Mouse (Mus musculus): ENCODE measurements around the gene Hnf1a.
"Not testable (repeated sequence)": the region's sequence is repeated elsewhere in the genome, so short reads cannot be mapped to it uniquely, and the experiment has no call there.

Gene Hnf1a

DNA sequence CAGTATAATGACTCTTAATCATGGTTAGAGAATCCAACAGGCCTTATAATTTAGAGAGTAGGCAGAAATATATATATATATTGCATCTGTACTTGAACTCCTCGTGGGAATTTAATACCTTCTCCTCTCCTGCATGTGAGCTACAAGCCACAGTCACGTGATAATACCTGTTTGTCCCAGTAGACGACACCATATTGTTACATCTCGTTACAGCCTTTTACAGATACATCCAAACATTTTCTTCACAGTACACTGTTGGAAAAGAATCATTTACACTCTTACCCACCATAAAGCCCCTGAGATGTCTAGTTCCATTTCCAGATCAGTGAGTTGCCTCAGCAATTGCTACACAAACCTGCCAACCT is 28.1 kb downstream of the Hnf1a start:
- DNase-seq: no peak

DNA sequence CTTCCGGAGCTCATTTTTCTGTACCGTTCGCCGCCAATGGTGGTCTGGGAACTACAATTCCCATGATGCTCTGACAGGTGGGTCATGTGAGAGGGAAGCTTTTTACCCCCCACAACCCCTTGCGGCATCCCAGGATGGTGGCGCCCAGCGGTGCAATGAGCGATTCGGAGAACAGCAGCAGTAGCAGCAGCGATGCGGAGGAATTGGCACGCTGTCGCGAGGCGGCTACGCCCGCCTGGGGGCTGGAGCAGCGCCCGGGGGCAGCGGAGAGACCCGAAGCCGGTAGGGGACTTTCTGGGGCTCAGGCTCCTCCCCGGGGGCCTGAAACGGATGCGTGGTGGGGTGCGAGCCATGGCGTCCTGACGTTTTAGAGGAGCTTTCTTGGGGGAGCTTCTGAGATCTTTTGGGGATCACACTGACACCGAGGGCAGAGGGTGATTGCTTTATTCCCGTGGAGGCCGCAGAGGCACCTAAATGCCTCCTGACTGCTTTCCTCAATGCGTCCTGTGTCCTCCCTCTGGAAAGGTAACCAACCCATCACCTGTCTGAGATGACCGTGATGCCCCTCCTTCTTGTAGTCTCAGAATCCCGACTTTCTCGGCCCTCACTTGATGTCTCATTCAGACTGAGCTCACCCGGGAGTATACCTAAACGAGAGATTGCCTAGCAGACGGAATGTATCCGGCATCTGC is 28.7 kb downstream of the Hnf1a start, which contains the start of gene 2210016L21Rik:
TSS of gene 2210016L21Rik (plus strand) at position 85 of the 692 bp plus-strand sequence.
- peak; percentile 92 for DNase-seq

DNA sequence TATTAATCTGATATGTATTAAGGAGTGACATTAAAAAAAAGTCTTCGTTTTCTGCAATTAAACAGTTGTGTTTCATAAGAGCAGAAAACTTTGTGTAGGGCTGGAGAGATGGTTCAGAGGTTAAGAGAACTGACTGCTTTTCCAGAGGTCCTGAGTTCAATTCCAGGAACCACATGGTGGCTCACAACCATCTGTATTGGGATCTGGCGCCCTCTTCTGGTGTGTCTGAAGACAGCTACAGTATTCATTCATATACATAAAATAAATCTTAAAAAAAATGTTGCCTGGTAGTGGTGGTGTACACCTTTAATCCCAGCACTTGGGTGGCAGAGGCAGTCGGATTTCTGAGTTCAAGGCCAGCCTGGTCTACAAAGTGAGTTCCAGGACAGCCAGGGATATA is 29.8 kb downstream of the Hnf1a start:
- peak; percentile 23 for DNase-seq

DNA sequence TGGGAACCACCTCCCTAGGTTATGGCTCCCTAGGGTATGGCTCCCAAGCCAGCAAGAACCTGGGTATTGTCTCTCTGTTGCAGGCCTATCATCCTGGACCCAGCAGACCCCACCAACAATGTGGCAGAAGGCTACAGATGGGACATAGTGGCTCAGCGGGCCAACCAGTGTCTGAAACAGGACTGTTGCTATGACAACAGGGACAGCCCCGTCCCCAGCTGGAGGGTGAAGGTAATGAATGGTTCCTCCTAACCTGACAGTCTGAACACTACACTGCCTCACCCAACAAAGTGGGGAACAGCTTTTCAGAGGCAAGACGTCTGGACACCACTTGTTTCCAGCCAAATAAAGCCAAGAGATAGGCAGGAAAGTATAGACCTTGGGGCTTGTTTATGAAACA is 35.1 kb downstream of the Hnf1a start:
- no peak for DNase-seq

DNA sequence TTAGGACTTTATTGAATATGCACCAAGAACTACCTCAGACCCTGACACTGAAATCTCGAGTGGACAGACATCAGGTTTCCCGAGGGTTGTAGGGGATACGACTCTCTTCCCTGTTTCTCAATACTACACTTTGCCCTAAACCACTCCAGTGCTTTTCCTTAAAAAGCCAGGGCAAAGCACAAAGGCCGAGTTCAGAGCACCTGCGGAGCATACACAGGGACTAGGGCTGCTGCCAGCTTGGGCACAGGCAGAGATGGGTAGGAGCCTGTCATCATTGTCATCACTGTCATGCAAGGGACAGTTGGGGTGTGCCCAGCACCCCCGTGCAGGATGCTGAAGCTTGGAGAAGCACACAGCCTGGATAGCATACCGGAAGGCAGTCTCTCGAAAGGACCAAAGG is 37.7 kb downstream of the Hnf1a start:
- DNase-seq: no peak

DNA sequence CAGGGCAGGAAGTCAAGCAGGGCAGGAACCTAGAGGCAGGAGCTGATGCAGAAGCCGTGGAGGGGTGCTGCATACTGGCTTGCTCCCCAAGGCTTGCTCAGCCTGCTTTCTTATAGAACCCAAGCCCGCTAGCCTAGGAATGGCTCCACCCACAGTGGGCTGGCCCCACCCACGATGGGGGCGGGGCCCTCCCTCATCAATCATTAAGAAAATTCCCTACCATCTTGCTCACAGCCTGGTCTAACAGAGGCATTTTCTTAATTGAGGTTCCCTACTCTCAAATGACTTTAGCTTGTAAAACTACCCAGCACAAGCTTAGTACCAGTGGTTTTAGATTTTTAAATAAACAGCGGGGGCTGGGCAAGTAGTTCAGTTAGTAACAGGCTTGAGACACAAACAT is 39.3 kb downstream of the Hnf1a start:
- no peak for DNase-seq

DNA sequence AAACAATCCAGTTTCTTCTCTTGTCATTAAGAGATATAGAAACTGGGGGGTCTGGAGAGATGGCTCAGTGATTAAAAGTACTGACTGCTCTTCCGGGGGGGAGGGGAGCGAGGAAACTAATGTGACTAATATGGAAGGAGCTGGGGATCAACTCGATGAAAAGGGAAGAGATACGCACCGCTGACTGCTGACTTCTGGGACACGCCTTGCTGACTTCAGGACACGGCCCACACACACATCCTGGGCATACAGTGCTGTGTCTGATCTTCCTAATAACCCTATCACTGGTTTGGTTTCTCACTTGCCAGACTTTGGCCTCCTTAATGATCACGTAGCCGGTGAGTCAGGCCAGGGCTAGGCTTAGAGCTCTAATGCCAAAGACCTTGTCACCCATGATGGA is 44.1 kb downstream of the Hnf1a start:
- no peak for DNase-seq

DNA sequence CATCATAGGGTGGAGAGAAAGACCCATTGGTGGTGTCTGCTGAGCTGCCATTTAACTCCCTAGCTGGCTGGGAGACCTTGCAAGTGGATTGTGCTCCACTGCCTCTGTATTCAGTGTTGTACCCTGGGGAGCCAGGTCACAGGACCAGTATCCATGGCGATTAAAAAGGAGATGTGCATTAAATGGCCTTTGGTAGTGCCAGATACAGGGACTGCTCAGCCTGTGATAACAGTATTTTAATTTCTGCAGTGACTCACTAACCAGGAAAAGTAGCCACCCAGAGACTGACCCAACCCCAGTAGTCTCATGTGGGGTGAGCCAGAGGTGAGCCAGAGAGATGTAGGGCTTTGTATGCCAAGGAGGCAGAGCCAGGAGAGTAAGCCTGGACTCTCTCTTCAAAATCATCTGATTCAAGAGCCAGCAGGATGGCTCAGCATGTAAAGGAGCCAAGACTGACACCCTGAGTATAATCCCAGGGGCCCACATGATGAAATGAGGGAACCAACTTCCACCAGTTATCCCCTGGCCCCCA is 44.7 kb downstream of the Hnf1a start:
- no peak for DNase-seq

DNA sequence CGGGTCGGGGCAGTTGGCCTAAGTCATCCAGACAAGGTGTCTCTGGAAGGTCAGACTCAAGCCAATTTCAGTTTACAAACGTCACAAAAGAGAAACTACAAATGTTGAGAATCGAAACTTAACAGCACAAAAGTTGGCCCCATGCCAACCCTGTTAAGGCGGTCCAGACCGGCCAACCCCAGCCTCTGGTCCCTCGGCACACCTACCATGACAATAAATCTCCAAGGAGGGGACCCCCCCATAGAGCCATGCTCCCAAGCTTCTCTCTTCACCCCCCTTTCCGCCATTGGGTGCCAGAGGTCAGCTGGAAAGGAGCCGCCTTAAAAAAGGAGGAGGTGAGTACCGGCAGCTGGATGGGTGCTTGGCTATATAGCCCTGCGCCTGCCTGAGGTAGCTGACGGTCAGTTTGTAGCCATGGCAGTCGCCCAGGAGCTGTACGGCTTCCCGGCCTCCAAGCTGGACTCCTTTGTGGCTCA is 47.9 kb downstream of the Hnf1a start, which contains the start of gene Oasl1:
TSS of gene Oasl1 (plus strand) at position 243 of the 476 bp plus-strand sequence.
- DNase-seq: peak; percentile 28

DNA sequence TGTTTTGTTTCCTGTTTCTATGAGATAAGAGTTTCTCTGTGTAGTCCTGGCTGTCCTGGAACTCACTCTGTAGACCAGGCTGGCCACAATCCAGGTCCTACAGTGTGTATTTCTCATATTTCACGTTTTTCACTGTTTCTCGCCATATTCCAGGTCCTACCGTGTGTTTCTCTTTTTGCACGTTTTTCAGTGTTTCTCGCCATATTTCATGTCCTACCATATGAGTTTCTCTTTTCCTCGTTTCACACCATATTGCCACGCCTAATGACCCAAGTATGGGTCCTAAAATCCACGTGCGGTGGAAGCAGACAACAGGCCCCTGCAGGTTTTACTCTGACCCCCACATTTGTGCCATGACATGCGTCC is 48.5 kb downstream of the Hnf1a start:
- DNase-seq: no peak

DNA sequence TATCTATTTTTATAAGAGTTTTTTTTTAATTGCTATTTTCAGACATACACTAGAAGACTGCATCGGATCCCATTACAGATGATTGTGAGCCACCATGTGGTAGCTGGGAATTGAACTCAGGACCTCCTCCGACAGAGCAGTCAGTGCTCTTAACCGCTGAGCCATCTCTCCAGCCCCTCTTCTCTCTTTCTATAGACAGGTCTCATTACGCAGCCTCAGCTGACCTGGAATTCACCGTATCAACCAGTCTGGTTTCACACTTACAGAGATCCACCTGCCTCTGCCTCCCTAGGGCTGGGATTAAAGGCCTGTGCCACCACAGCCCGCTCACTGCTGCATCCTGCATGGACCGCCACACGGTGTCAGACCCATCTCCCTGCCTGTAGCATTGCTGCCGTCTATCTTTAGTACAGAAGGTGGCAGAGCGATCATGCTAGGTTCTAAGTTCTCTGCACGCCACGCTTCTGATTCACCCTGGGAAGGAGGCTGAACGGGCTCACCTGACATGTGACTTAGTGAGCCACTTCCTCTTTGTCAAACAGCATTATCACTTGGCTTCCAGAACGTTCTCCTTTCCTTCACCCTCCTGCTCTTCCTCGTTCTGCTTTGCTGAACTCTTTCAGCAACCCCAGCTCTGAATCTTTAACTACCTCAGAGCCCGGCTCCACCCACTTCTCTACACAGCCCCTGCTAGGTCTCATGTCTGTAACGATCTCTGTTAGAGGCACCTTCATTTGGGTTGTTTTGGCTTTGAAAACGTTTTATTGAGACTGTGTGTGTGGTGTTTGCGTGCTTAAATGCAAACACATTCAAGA is 49.1 kb downstream of the Hnf1a start:
- peak; percentile 80 for DNase-seq

DNA sequence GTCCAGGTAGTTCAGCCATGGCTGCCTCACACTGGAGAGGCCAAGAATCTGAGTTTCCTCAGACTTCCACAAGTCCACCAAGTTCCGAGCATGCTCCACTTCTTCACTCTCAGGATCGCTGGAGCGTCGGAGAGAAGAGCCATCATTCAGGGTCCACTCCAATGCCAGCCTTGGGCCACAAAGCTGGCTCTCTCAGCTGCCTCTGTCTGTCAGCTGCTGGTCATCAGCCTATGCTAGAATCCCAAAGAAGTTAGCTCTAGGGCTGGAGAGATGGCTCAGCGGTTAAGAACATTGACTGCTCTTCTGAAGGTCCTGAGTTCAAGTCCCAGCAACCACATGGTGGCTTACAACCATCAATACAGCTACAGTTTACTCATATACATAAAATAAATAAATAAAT is 53.5 kb downstream of the Hnf1a start:
- not testable (repeated sequence) for DNase-seq

DNA sequence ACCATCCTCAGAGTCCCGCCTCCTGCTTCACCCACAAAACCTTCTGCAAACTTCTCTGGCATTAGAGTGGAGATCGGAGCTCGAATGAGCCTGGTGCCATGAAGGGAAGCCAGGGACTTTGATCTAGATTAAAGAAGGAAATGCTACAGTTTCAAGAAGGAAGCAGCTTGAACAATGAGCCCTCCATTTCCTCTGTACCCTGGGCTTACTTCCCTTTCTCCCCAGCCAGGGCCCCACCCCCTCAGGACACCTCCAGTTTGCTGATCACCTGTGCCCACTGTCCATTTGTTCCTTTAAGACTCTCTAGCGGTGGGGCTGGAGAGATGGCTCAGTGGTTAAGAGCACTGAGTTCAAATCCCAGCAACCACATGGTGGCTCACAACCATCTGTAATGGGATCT is 54.1 kb downstream of the Hnf1a start:
- peak; percentile 17 for DNase-seq

DNA sequence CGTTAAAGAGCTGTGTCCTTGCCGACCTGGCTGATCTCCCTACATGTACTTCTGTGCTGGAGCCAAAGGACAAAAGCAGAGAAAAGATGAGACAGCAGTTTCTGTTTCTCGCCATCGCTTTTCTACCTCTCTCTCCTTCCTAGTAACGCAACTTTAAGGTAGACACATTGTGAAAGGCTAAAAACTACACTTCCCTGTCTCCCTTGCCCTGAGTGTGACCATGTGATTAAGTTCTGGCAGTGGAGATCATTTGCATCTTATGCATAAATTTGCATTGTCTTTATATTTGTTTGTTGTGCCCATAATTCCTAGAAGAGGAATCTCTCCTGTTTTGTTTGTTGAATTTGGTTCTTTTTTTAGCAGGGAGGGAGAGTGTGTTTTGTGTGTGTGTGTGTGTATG is 55.0 kb downstream of the Hnf1a start:
- DNase-seq: no peak

DNA sequence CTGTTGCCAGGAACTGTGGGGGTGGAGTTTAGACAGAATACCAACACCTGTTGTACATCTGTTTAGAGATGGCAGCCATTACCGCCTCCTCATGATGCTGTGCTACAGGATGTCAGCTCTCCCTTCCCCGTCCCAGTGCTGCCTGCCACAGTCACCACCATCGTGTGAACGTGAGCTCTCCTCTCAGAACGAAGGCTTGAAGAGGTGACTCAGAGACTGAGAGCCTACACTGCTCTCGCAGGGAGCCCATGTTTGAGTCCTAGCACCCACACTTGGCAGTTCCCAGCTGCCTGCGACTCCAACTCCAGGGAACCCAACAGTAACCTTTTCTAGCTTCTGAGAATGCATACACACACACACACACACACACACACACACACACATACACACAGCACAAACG is 56.0 kb downstream of the Hnf1a start:
- DNase-seq: peak; percentile 35

DNA sequence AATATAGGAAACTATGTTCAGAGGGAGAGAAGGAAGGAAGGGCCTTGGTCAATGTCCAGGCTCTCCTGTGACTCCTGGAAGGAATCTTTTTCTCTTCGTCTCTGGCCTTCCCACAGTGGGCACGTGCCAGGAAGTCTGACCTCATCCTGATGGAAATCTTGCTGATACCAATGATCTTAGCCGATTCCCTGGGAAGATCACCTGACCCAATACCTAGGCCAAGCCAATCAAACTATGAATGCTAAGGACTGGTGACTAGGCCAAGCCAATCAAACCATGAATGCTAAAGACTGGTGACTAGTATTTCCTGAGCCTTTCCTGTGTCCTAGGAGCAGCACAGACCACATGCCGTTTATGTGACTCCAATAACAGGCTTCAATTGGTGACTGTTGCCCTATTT is 57.2 kb downstream of the Hnf1a start:
- DNase-seq: no peak

DNA sequence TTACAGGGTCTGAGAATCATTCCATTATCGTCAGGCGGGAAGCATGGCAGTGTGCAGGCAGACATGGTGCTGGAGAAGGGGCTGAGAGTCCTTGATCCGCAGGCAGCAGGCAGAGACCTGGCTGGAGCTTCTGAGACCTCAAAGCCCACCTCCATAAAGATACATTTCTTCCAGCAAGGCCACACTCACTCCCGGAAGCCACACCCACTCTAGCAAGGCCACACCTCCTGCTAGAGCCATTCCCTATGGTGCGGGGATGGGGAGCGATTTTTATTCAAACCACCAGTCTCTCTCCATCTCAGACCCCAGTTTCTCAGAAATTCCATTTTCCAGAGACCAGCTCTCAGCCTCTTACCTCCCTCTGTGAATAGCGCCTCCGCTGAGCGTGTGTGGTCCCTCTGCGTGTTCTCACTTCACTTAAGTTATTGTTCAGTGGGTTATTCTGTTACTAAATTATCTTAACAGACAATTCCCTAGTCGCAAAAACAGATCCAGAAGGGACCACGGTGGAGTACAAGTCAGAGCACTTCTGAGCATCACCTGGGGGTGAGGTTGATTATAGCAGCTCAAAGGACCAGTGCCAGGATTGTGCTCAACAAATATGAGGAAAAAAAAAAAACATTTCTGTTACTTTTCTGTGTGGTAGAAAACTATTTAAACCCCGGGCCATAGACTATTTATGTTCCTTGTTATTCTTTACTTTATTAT is 62.1 kb downstream of the Hnf1a start:
- DNase-seq: no peak

DNA sequence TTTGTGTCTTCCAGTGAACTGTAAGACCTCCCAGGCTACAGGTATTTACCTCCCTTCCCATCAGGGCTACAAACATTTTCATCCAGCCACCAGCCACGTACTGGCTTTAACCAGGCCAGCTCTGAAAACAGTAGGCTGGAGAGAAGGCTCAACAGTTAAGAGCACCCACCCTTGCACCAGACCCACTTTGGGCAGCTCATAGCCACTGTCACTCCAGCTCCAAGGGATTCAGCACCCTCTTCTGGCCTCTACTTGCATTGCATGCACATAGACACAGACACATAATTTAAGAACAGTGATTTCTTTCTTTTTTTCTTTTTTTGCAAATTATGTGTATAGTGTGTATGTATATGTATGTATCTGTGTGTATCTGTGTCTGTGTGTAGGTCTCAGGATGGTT is 68.5 kb downstream of the Hnf1a start:
- DNase-seq: peak; percentile 56

Data from thymus, postnatal 14 days (tissue).